Mouse (Mus musculus) cerebellum, adult 2 months (tissue): ENCODE results near the gene Hebp1. TPM values are rescaled to one million over a fixed set of nuclear protein-coding genes. Genes with fewer than 3 reads are reported as not detected.

Experiments
- DNase-seq, 2 experiments: peaks; one replicate each; pipeline ENCODE4 v3.0.0; 2021
- H3K27ac ChIP-seq: fragments of 200-500 bp; 2 replicates; pipeline ENCODE4 v1.5.1; 2012; ENCODE audit warnings: low read length, control low read depth, inconsistent platforms; ENCODE audit not compliant: insufficient read depth
- H3K27me3 ChIP-seq: fragments of 200-500 bp; 2 replicates; pipeline ENCODE4 v1.6.1; 2012; ENCODE audit warnings: inconsistent platforms, mild to moderate bottlenecking, low read length, moderate library complexity; ENCODE audit not compliant: control insufficient read depth, insufficient read depth
- H3K4me1 ChIP-seq: fragments of 200-500 bp; 2 replicates; pipeline ENCODE4 v1.6.1; 2011; ENCODE audit warnings: low read length; ENCODE audit not compliant: control insufficient read depth, insufficient read depth
- H3K4me3 ChIP-seq: fragments of 200-500 bp; replicated peaks from 2 replicates; pipeline ENCODE3; 2011; ENCODE audit warnings: mild to moderate bottlenecking, low read depth, low read length, control low read depth; ENCODE audit not compliant: insufficient read depth
- CTCF ChIP-seq: fragments of 200-500 bp; IDR thresholded peaks from 2 replicates; pipeline ENCODE4 v1.5.1; 2011; ENCODE audit warnings: low read depth, mild to moderate bottlenecking, control low read depth, low read length, moderate library complexity, borderline replicate concordance; ENCODE audit not compliant: insufficient read depth
- POLR2A ChIP-seq: fragments of 200-500 bp; IDR thresholded peaks from 2 replicates; pipeline ENCODE4 v1.6.1; 2011; ENCODE audit warnings: low read length, control low read depth, borderline replicate concordance; ENCODE audit not compliant: insufficient read depth
- WGBS: fragments of 180-500 bp; shearing (Covaris S2); methylation state at CpG from one replicate; pipeline ENCODE4 v1.1.7; 2018; 5-methylcytosine and 5-hydroxymethylcytosine counted together
- polyA plus RNA-seq: library from polyadenylated mRNA; depleted of rRNA; stranded (reverse); fragments of >200 nt; gene quantifications from 2 replicates; pipeline ENCODE4 v1.2.3, GENCODE M21; 2012

Hebp1 gene
- polyA plus RNA-seq, 1 experiment, result 22.9 TPM

DNA sequence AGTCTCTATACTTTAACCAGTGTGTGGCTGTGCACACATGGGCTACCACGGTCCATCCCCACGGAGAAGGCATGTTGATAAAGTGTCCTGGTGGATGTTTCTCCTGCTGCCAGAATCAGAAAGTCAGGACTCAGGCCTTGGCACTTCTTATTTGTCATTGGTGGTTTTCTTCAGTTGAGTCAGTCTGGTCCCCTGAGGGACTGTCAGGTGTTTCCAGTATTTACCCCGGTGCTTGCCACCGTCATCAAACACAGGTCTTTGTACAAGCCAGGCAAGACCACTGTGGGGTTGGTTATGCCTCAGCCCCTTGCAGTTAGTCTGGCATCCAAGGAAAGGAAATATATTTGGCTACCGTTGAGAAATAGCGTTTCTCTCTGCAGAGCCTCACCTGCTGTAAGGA lies 32.8 kb upstream of the Hebp1 start:
- no peak overlapping the region for H3K27ac ChIP-seq
- H3K27me3 ChIP-seq, result no peaks in the 10 kb centered on the region
- 91% methylated on average over 6 of the region's 6 CpGs for WGBS
- no peak for DNase-seq
- TF ChIP-seq CTCF (no peak), POLR2A (no peak)
- no peaks in the 10 kb centered on the region for H3K4me1 ChIP-seq
- H3K4me3 ChIP-seq, result no peak overlapping the region

DNA sequence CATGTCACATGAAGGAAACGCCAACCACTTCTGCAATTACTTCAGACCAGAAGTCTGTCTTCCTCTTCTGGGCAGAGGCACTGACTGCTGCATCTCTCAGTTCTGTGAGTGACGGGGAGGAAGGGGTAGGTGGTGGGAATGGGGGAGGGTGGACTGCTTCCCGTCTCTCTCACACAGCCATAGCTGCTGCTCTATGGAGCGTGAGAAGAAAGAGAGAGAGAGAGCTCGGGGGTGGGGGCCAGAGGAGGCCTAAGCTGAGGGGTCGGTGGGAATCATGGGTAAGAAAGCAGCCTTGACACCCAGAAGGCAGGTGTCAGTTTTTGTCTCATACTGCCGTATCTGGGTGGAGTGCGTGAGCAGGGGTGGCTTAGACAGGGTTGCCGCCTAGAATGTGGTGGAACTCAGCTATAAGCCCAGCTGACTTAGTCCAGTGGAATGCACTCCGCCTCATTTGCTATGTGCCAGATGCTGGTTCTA lies 30.7 kb upstream of the Hebp1 start:
- no peak overlapping the region for H3K27ac ChIP-seq
- no peak overlapping the region for H3K4me3 ChIP-seq
- no peak for TF ChIP-seq POLR2A
- TF ChIP-seq CTCF, result no peak
- H3K4me1 ChIP-seq, result no peaks in the 10 kb centered on the region
- no peak for DNase-seq
- H3K27me3 ChIP-seq, result no peaks in the 10 kb centered on the region
- 44% methylated on average over 10 of the region's 10 CpGs for WGBS

DNA sequence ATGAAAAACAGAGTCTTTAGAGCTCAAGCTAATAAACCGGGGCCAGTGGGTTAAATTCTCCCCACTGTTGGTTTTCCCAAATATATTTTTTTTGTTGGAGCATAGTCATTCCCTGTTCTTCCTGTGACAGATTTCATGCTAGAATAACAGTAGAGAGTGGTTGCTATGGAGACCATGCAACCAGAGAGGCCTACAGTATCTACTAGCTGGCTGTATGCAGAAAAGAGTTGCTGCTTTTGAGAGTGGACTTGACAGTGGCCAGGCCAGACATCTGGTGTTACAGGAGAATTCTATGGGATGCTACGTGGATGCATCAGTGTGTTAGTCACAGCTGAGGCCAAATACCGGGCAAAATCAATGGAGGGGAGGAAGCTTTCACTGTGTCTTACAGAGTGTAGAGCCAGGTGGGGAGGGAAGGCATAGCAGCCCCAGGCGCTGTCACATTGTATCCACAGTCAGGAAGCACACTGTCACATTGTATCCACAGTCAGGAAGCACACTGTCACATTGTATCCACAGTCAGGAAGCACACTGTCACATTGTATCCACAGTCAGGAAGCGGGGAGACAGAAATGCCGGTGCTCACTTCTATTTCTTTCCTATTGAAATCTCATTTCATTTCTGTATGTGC lies 26.1 kb upstream of the Hebp1 start:
- no peak overlapping the region for H3K27ac ChIP-seq
- TF ChIP-seq POLR2A (no peak), CTCF (no peak)
- 54% methylated on average over 6 of the region's 6 CpGs for WGBS
- H3K27me3 ChIP-seq, result no peaks in the 10 kb centered on the region
- no peak overlapping the region for H3K4me3 ChIP-seq
- no peak for DNase-seq
- H3K4me1 ChIP-seq, result no peaks in the 10 kb centered on the region

DNA sequence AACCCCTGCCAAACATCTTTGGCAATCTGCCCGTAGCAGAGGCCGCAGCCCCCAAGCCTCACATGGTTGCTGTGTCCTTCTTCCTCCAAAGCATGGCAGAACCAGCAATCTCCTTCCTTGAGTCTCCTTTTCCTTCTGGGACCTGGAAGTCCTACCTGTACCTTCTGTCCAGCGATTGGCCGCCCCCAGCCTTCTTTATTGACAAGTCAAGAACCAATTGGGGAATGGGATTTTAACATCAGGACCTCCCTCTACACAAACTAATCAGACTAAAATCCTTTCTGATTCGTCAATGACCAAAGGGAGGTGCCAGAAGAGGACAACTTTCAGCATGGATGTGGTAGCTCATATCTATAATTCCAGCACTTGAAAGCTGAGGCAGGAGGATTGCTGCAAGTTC lies 22.1 kb upstream of the Hebp1 start:
- WGBS, result 59% methylated on average over 5 of the region's 5 CpGs
- Histone ChIP-seq H3K27ac (no peak overlapping the region), H3K27me3 (no peaks in the 10 kb centered on the region), H3K4me1 (no peaks in the 10 kb centered on the region), H3K4me3 (no peak overlapping the region)
- TF ChIP-seq CTCF (no peak), POLR2A (no peak)
- DNase-seq, result no peak

DNA sequence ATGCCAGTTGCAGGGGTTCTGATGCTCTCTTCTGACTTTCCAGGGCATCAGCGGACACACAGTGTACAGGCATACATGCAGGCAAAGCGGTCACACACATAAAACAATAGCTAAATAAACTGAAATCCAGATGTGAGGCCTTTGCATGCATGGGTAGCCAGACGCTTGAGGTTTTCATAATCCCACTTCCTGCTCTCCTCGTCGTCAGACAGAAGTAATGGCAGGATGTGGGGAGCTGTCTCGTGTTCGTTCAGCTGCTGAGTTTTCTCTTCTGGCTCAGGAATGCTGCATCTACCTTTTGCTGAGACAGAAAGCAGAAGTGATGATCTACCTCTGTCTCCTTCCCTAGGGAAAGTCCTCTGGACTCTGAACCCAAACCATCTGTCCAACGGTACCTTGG lies 20.5 kb upstream of the Hebp1 start:
- H3K27ac ChIP-seq, result no peak overlapping the region
- WGBS, result 79% methylated on average over 8 of the region's 8 CpGs
- no peaks in the 10 kb centered on the region for H3K4me1 ChIP-seq
- TF ChIP-seq CTCF (no peak), POLR2A (no peak)
- no peak for DNase-seq
- no peaks in the 10 kb centered on the region for H3K27me3 ChIP-seq
- H3K4me3 ChIP-seq, result no peak overlapping the region

DNA sequence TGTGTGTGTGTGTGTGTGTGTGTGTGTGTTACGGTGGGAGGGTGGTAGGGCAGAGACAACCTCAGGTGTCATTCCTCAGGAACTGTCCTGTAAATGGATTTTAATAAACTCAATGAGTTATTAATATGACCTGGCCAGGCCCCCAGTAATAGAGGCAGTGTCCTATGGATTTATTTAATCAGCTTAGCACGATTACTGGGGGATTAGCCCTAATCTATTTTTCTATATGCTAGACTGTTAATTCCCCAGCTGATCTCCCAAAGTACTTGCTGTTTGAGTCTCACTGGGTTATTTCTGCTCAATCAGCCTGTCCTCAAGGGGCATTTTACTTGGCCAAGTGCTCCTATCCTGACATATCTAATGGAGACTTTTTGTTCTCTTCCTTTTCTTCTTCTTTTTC lies 14.8 kb upstream of the Hebp1 start:
- 78% methylated on average over 2 of the region's 2 CpGs for WGBS
- Histone ChIP-seq H3K4me1 (no peaks in the 10 kb centered on the region), H3K4me3 (no peak overlapping the region), H3K27me3 (no peaks in the 10 kb centered on the region), H3K27ac (no peak overlapping the region)
- no peak for DNase-seq
- no peak for TF ChIP-seq POLR2A
- TF ChIP-seq CTCF, result no peak

DNA sequence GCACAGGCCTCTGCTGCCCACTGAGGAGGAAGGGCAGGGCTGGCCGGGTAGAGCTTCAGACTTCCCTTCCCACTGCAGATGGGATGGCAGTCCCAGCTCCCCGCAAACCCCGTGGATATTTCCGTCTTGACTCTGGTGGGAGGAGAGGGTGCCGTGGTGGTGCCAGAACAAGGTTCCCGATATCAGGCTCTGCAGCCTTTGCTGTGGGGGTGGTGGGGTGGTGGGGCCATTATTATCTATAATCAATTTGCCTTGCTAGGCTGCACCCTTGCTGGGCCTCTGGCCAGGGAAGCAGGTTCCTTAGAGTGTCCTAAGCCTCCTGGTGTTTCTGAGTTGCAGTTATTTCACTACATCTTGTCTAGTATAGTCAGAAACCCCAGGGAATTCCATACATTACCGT lies 13.3 kb upstream of the Hebp1 start:
- Histone ChIP-seq H3K27me3 (no peaks in the 10 kb centered on the region), H3K27ac (no peak overlapping the region), H3K4me1 (no peaks in the 10 kb centered on the region), H3K4me3 (no peak overlapping the region)
- DNase-seq, result no peak
- WGBS, result 53% methylated on average over 7 of the region's 7 CpGs
- TF ChIP-seq CTCF (no peak), POLR2A (no peak)

DNA sequence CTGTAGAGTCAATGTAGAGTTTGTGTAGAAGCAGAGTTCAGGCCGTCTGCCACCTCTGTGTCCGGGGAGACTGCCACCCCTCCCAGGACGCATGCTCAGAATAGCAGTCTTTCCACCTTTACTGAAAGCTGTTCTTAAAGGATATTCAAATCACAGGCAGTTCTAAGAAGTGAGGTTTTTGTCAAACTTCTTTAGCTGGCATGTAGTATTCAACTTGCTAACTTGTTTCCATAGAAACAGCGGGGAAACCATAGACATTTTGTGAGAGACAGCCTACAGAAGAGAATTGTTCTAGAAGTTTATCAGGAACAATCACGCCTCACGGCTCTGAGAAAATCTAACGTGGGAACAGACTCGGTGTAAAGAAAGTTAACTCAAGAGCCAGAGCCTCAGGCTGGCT lies 9.1 kb upstream of the Hebp1 start:
- Histone ChIP-seq H3K27ac (no peak overlapping the region), H3K27me3 (no peaks in the 10 kb centered on the region), H3K4me1 (no peaks in the 10 kb centered on the region), H3K4me3 (no peak overlapping the region)
- DNase-seq, result no peak
- WGBS, result 69% methylated on average over 8 of the region's 8 CpGs
- TF ChIP-seq POLR2A, result no peak
